Mouse (Mus musculus): ENCODE measurements around the gene Zfp385c. TPM values are rescaled to one million over a fixed set of nuclear protein-coding genes. Genes with fewer than 3 reads are reported as not detected.

The Zfp385c gene
- polyA plus RNA-seq, 1 experiment from 2014 or later = 0.14 TPM

- H3K9ac ChIP-seq (ENCODE audit: low read depth, low read length) = no peak overlapping the region
These were observed 87.8 kb downstream of the Zfp385c start for GRCm38 (mm10) chr11:100604321-100605005.

GRCm38 (mm10) chr11:100603813-100604212 lies 88.4 kb downstream of the Zfp385c start:
- Histone ChIP-seq H3K36me3 (ENCODE audit: control insufficient read depth, insufficient read depth, low read length) (peaks cover 15% of the 10 kb centered on the region), H3K9ac (ENCODE audit: low read depth, low read length) (no peak overlapping the region), H3K4me1 (ENCODE audit: control insufficient read depth, insufficient read depth, low read length) (peaks cover 12% of the 10 kb centered on the region), H3K27me3 (ENCODE audit: control insufficient read depth, insufficient read depth, low read length) (no peaks in the 10 kb centered on the region), H3K27ac (ENCODE audit: low read depth, low read length) (no peak overlapping the region), H3K9me3 (replicated peaks; ENCODE audit: control insufficient read depth, low read length) (no peaks in the 10 kb centered on the region), H3K4me2 (no peak overlapping the region), H3K4me3 (ENCODE audit: low read depth, low read length) (no peak overlapping the region)
- ATAC-seq (replicated peaks; ENCODE audit: insufficient number of reproducible peaks, low FRiP score, low TSS enrichment) = no peak
- WGBS (ENCODE audit: insufficient replicate concordance) = 73% methylated on average over 8 of the region's 8 CpGs

More at GRCm38 (mm10) chr11:100604321-100605005, 87.8 kb downstream of the Zfp385c start:
- H3K36me3 ChIP-seq (ENCODE audit: control insufficient read depth, insufficient read depth, low read length) = peaks cover 10% of the 10 kb centered on the region
- H3K27ac ChIP-seq (ENCODE audit: low read depth, low read length) = no peak overlapping the region
- H3K27me3 ChIP-seq (ENCODE audit: control insufficient read depth, insufficient read depth, low read length) = no peaks in the 10 kb centered on the region
- no peak for ATAC-seq (replicated peaks; ENCODE audit: insufficient number of reproducible peaks, low FRiP score, low TSS enrichment)
- H3K4me3 ChIP-seq (ENCODE audit: low read depth, low read length) = no peak overlapping the region
- no peaks in the 10 kb centered on the region for H3K9me3 ChIP-seq (replicated peaks; ENCODE audit: control insufficient read depth, low read length)
- peaks cover 14% of the 10 kb centered on the region for H3K4me1 ChIP-seq (ENCODE audit: control insufficient read depth, insufficient read depth, low read length)
- 80% methylated on average over 4 of the region's 4 CpGs for WGBS (ENCODE audit: insufficient replicate concordance)
- H3K4me2 ChIP-seq = no peak overlapping the region

GRCm38 (mm10) chr11:100603155-100603554 lies 89.1 kb downstream of the Zfp385c start:
- Histone ChIP-seq H3K9ac (ENCODE audit: low read depth, low read length) (no peak overlapping the region), H3K4me2 (no peak overlapping the region), H3K9me3 (replicated peaks; ENCODE audit: control insufficient read depth, low read length) (no peaks in the 10 kb centered on the region), H3K27ac (ENCODE audit: low read depth, low read length) (no peak overlapping the region), H3K36me3 (ENCODE audit: control insufficient read depth, insufficient read depth, low read length) (peaks cover 21% of the 10 kb centered on the region), H3K4me3 (ENCODE audit: low read depth, low read length) (no peak overlapping the region), H3K4me1 (ENCODE audit: control insufficient read depth, insufficient read depth, low read length) (peaks cover 12% of the 10 kb centered on the region), H3K27me3 (ENCODE audit: control insufficient read depth, insufficient read depth, low read length) (no peaks in the 10 kb centered on the region)
- 60% methylated on average over 9 of the region's 9 CpGs for WGBS (ENCODE audit: insufficient replicate concordance)
- ATAC-seq (replicated peaks; ENCODE audit: insufficient number of reproducible peaks, low FRiP score, low TSS enrichment) = no peak

- H3K27ac ChIP-seq (ENCODE audit: low read depth, low read length) = no peak overlapping the region
- H3K36me3 ChIP-seq (ENCODE audit: control insufficient read depth, insufficient read depth, low read length) = peaks cover 26% of the 10 kb centered on the region
- no peaks in the 10 kb centered on the region for H3K9me3 ChIP-seq (replicated peaks; ENCODE audit: control insufficient read depth, low read length)
- no peak overlapping the region for H3K4me2 ChIP-seq
- H3K4me1 ChIP-seq (ENCODE audit: control insufficient read depth, insufficient read depth, low read length) = peaks cover 12% of the 10 kb centered on the region
- no peak overlapping the region for H3K9ac ChIP-seq (ENCODE audit: low read depth, low read length)
- WGBS (ENCODE audit: insufficient replicate concordance) = 96% methylated on average over 3 of the region's 3 CpGs
- no peak overlapping the region for H3K4me3 ChIP-seq (ENCODE audit: low read depth, low read length)
- no peaks in the 10 kb centered on the region for H3K27me3 ChIP-seq (ENCODE audit: control insufficient read depth, insufficient read depth, low read length)
- no peak for ATAC-seq (replicated peaks; ENCODE audit: insufficient number of reproducible peaks, low FRiP score, low TSS enrichment)
These were observed 90.9 kb downstream of the Zfp385c start for GRCm38 (mm10) chr11:100601372-100601771.

- H3K4me3 ChIP-seq (ENCODE audit: low read depth, low read length) = no peak overlapping the region
- peaks cover 32% of the 10 kb centered on the region for H3K36me3 ChIP-seq (ENCODE audit: control insufficient read depth, insufficient read depth, low read length)
- H3K4me1 ChIP-seq (ENCODE audit: control insufficient read depth, insufficient read depth, low read length) = peaks cover 3% of the 10 kb centered on the region; the same call in 1 of the 2 replicates
- H3K4me2 ChIP-seq = no peak overlapping the region
- H3K9ac ChIP-seq (ENCODE audit: low read depth, low read length) = no peak overlapping the region
- no peak overlapping the region for H3K27ac ChIP-seq (ENCODE audit: low read depth, low read length)
- no peaks in the 10 kb centered on the region for H3K9me3 ChIP-seq (replicated peaks; ENCODE audit: control insufficient read depth, low read length)
- ATAC-seq (replicated peaks; ENCODE audit: insufficient number of reproducible peaks, low FRiP score, low TSS enrichment) = no peak
- no peaks in the 10 kb centered on the region for H3K27me3 ChIP-seq (ENCODE audit: control insufficient read depth, insufficient read depth, low read length)
- WGBS (ENCODE audit: insufficient replicate concordance) = 87% methylated on average over 4 of the region's 4 CpGs
These were observed 94.2 kb downstream of the Zfp385c start for GRCm38 (mm10) chr11:100598074-100598473.

- no peak overlapping the region for H3K27ac ChIP-seq (ENCODE audit: low read depth, low read length)
- no peaks in the 10 kb centered on the region for H3K27me3 ChIP-seq (ENCODE audit: control insufficient read depth, insufficient read depth, low read length)
- no peak overlapping the region for H3K9ac ChIP-seq (ENCODE audit: low read depth, low read length)
- no peak overlapping the region for H3K4me2 ChIP-seq
- no peaks in the 10 kb centered on the region for H3K9me3 ChIP-seq (replicated peaks; ENCODE audit: control insufficient read depth, low read length)
- peaks cover 51% of the 10 kb centered on the region for H3K36me3 ChIP-seq (ENCODE audit: control insufficient read depth, insufficient read depth, low read length)
- ATAC-seq (replicated peaks; ENCODE audit: insufficient number of reproducible peaks, low FRiP score, low TSS enrichment) = no peak
- peaks cover 3% of the 10 kb centered on the region; the same call in 1 of the 2 replicates for H3K4me1 ChIP-seq (ENCODE audit: control insufficient read depth, insufficient read depth, low read length)
- H3K4me3 ChIP-seq (ENCODE audit: low read depth, low read length) = no peak overlapping the region
- WGBS (ENCODE audit: insufficient replicate concordance) = 60% methylated on average over 4 of the region's 4 CpGs
These were observed 96.7 kb downstream of the Zfp385c start for GRCm38 (mm10) chr11:100595533-100595932.

- peaks cover 50% of the 10 kb centered on the region for H3K36me3 ChIP-seq (ENCODE audit: control insufficient read depth, insufficient read depth, low read length)
- WGBS (ENCODE audit: insufficient replicate concordance) = 90% methylated on average over 7 of the region's 7 CpGs
- H3K4me1 ChIP-seq (ENCODE audit: control insufficient read depth, insufficient read depth, low read length) = peaks cover 3% of the 10 kb centered on the region; the same call in 1 of the 2 replicates
- no peaks in the 10 kb centered on the region for H3K27me3 ChIP-seq (ENCODE audit: control insufficient read depth, insufficient read depth, low read length)
- ATAC-seq (replicated peaks; ENCODE audit: insufficient number of reproducible peaks, low FRiP score, low TSS enrichment) = no peak
- H3K9ac ChIP-seq (ENCODE audit: low read depth, low read length) = no peak overlapping the region
- H3K9me3 ChIP-seq (replicated peaks; ENCODE audit: control insufficient read depth, low read length) = no peaks in the 10 kb centered on the region
- H3K27ac ChIP-seq (ENCODE audit: low read depth, low read length) = no peak overlapping the region
- H3K4me3 ChIP-seq (ENCODE audit: low read depth, low read length) = no peak overlapping the region
- H3K4me2 ChIP-seq = no peak overlapping the region
These were observed 97.6 kb downstream of the Zfp385c start for GRCm38 (mm10) chr11:100594608-100595007.

- no peak for ATAC-seq (replicated peaks; ENCODE audit: insufficient number of reproducible peaks, low FRiP score, low TSS enrichment)
- Histone ChIP-seq H3K9ac (ENCODE audit: low read depth, low read length) (no peak overlapping the region), H3K27me3 (ENCODE audit: control insufficient read depth, insufficient read depth, low read length) (no peaks in the 10 kb centered on the region), H3K36me3 (ENCODE audit: control insufficient read depth, insufficient read depth, low read length) (peaks cover 48% of the 10 kb centered on the region), H3K4me3 (ENCODE audit: low read depth, low read length) (no peak overlapping the region), H3K9me3 (replicated peaks; ENCODE audit: control insufficient read depth, low read length) (no peaks in the 10 kb centered on the region), H3K27ac (ENCODE audit: low read depth, low read length) (no peak overlapping the region), H3K4me1 (ENCODE audit: control insufficient read depth, insufficient read depth, low read length) (peaks cover 3% of the 10 kb centered on the region; the same call in 1 of the 2 replicates), H3K4me2 (no peak overlapping the region)
- WGBS (ENCODE audit: insufficient replicate concordance) = 90% methylated on average over 11 of the region's 11 CpGs
These were observed 99.8 kb downstream of the Zfp385c start for GRCm38 (mm10) chr11:100592346-100593046.

All from heart, embryonic 11.5 days (tissue).